Mouse (Mus musculus): Measurements from ENCODE around the gene Rhoa. TPM values are rescaled to one million over a fixed set of nuclear protein-coding genes. Genes with fewer than 3 reads are reported as not detected.
"Not testable (repeated sequence)": the region's sequence is repeated elsewhere in the genome, so short reads cannot be mapped to it uniquely, and the experiment has no call there.

Rhoa gene
- polyA plus RNA-seq, 1 experiment from 2014 or later = 326 TPM

- Histone ChIP-seq H3K36me3 (ENCODE audit: control insufficient read depth, insufficient read depth, low read length) (peaks cover 45% of the 10 kb centered on the region), H3K4me3 (ENCODE audit: low read depth, low read length) (no peak overlapping the region), H3K4me2 (ENCODE audit: low read depth, low read length) (no peak overlapping the region), H3K27me3 (replicated peaks; ENCODE audit: control insufficient read depth, insufficient read depth, low read length) (no peaks in the 10 kb centered on the region), H3K9ac (ENCODE audit: low read depth, low read length) (no peak overlapping the region), H3K27ac (replicated peaks; ENCODE audit: low read depth, low read length) (no peak overlapping the region), H3K9me3 (ENCODE audit: control insufficient read depth, low read length) (no peaks in the 10 kb centered on the region), H3K4me1 (ENCODE audit: control insufficient read depth, insufficient read depth, low read length) (no peaks in the 10 kb centered on the region)
- ATAC-seq (ENCODE audit: low read depth) (no peak), DNase-seq (ENCODE audit: low spot score) (no peak)
- WGBS = 85% methylated on average over 2 of the region's 2 CpGs
Measured at GRCm38 (mm10) chr9:108318462-108318861, 12.5 kb downstream of the Rhoa start.

DNA sequence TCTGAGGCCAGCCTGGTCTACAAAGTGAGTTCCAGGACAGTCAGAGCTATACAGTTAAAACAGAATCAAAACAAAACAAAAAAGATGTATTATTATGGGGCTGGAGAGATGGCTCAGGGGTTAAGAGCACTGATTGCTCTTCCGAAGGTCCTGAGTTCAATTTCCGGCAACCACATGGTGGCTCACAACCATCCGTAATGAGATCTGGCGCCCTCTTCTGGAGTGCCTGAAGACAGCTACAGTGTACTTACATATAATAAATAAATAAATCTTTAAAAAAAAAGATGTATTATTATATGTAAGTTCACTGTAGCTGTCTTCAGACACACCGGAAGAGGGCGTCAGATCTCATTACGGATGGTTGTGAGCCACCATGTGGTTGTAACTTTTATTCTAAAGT, 16.1 kb downstream of the Rhoa start:
- 81% methylated on average over 7 of the region's 7 CpGs for WGBS
- ATAC-seq (ENCODE audit: low read depth); H3K4me1 ChIP-seq (ENCODE audit: control insufficient read depth, insufficient read depth, low read length); H3K4me3 ChIP-seq (ENCODE audit: low read depth, low read length); H3K27me3 ChIP-seq (replicated peaks; ENCODE audit: control insufficient read depth, insufficient read depth, low read length); H3K9me3 ChIP-seq (ENCODE audit: control insufficient read depth, low read length); H3K4me2 ChIP-seq (ENCODE audit: low read depth, low read length); H3K9ac ChIP-seq (ENCODE audit: low read depth, low read length); DNase-seq (ENCODE audit: low spot score); H3K27ac ChIP-seq (replicated peaks; ENCODE audit: low read depth, low read length): not testable (repeated sequence)
- peaks cover 44% of the 10 kb centered on the region for H3K36me3 ChIP-seq (ENCODE audit: control insufficient read depth, insufficient read depth, low read length)

DNA sequence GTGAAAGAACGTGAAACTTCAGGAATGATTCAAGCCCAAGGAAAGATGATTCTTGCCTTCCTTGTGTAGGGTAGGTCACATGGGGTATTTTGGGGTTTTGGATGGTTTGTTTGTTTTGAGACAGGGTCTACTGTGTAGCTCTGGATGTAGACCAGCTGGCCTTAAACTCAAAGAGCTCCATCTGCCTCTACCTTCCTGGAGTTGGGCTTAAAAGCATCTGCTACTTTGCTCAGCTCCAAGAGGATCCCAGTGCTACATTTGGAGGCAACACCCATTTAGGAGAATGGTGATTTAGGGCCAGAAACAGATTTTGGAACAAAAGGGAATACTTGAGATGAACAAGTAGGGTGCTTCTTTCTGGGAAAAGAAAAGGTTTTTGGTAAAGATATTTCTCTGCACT, 18.9 kb downstream of the Rhoa start:
- 97% methylated on average over 1 of the region's 1 CpGs for WGBS

GRCm38 (mm10) chr9:108325811-108326210, 19.9 kb downstream of the Rhoa start:
- H3K27me3 ChIP-seq (replicated peaks; ENCODE audit: control insufficient read depth, insufficient read depth, low read length) = no peaks in the 10 kb centered on the region
- H3K36me3 ChIP-seq (ENCODE audit: control insufficient read depth, insufficient read depth, low read length) = peaks cover 67% of the 10 kb centered on the region
- 98% methylated on average over 2 of the region's 2 CpGs for WGBS
- no peak overlapping the region for H3K4me2 ChIP-seq (ENCODE audit: low read depth, low read length)
- ATAC-seq (ENCODE audit: low read depth) (no peak), DNase-seq (ENCODE audit: low spot score) (no peak)
- no peak overlapping the region for H3K9ac ChIP-seq (ENCODE audit: low read depth, low read length)
- H3K27ac ChIP-seq (replicated peaks; ENCODE audit: low read depth, low read length) = no peak overlapping the region
- no peaks in the 10 kb centered on the region for H3K4me1 ChIP-seq (ENCODE audit: control insufficient read depth, insufficient read depth, low read length)
- no peaks in the 10 kb centered on the region for H3K9me3 ChIP-seq (ENCODE audit: control insufficient read depth, low read length)
- no peak overlapping the region for H3K4me3 ChIP-seq (ENCODE audit: low read depth, low read length)

More for the DNA sequence above, 18.9 kb downstream of the Rhoa start:
- Histone ChIP-seq H3K4me1 (ENCODE audit: control insufficient read depth, insufficient read depth, low read length) (no peaks in the 10 kb centered on the region), H3K27ac (replicated peaks; ENCODE audit: low read depth, low read length) (no peak overlapping the region), H3K36me3 (ENCODE audit: control insufficient read depth, insufficient read depth, low read length) (peaks cover 63% of the 10 kb centered on the region), H3K9ac (ENCODE audit: low read depth, low read length) (no peak overlapping the region), H3K4me2 (ENCODE audit: low read depth, low read length) (no peak overlapping the region), H3K4me3 (ENCODE audit: low read depth, low read length) (no peak overlapping the region), H3K27me3 (replicated peaks; ENCODE audit: control insufficient read depth, insufficient read depth, low read length) (no peaks in the 10 kb centered on the region), H3K9me3 (ENCODE audit: control insufficient read depth, low read length) (no peaks in the 10 kb centered on the region)
- ATAC-seq (ENCODE audit: low read depth) (no peak), DNase-seq (ENCODE audit: low spot score) (no peak)

DNA sequence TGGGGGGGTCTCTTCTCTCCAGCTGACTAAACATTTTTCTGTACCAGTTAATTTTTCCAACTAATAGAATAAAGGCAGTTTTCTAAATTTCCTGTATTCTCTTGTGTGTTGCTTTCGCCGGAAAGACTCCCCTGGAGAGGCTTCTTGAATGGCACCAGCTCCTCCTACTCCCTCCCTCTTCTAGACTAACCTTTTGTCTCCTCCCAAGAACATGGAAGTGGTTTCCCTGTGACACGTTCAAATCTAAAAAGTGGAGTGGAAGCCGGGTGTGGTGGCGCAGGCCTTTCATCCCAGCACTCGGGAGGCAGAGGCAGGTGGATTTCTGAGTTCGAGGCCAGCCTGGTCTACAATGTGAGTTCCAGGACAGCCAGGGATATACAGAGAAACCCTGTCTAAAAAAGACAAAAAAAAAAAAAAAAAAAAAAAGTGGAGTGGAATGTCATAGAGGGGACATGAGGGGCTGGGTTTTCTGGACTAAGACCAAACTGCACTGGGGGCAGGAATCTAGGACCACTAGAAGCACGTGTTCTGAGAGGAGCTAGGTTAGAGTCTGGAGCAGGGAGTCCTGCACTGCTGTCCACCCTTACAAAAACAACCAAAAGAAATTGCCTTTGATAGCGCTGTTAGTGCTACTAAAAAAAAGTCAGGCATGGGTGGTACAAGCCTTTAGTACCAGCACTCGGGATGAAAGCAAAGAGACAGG, 32.1 kb downstream of the Rhoa start:
- Histone ChIP-seq H3K27ac (replicated peaks; ENCODE audit: low read depth, low read length) (peak overlapping the region; percentile 95), H3K27me3 (replicated peaks; ENCODE audit: control insufficient read depth, insufficient read depth, low read length) (no peaks in the 10 kb centered on the region), H3K36me3 (ENCODE audit: control insufficient read depth, insufficient read depth, low read length) (peaks cover 39% of the 10 kb centered on the region), H3K4me2 (ENCODE audit: low read depth, low read length) (peak overlapping the region; percentile 80), H3K4me3 (ENCODE audit: low read depth, low read length) (peak overlapping the region; percentile 81), H3K9ac (ENCODE audit: low read depth, low read length) (0 out of 2 replicates have a peak overlapping the region, but pooled peaks have one; percentile 94), H3K4me1 (ENCODE audit: control insufficient read depth, insufficient read depth, low read length) (peaks cover 10% of the 10 kb centered on the region), H3K9me3 (ENCODE audit: control insufficient read depth, low read length) (no peaks in the 10 kb centered on the region)
- DNase-seq (ENCODE audit: low spot score) (no peak), ATAC-seq (ENCODE audit: low read depth) (no peak)
- 74% methylated on average over 10 of the region's 10 CpGs for WGBS

DNA sequence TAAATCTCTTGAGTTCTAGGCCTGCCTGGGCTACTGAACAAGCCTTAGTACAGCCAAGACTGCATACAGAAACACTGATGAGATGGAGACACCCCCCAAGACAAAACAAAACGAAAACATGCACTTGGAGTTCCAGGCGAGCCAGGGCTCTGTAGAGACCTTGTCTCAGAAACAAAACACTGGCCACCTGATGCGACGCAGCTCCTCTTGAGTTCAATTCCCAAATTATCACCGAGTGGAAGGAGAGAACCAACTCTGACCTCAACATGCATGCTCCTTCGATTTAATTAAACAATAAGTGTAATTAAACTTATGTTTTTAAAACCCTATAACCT, 32.6 kb downstream of the Rhoa start:
- 20% methylated on average over 6 of the region's 6 CpGs for WGBS
- Histone ChIP-seq H3K27me3 (replicated peaks; ENCODE audit: control insufficient read depth, insufficient read depth, low read length) (no peaks in the 10 kb centered on the region), H3K36me3 (ENCODE audit: control insufficient read depth, insufficient read depth, low read length) (peaks cover 36% of the 10 kb centered on the region), H3K4me3 (ENCODE audit: low read depth, low read length) (peak overlapping the region; percentile 81), H3K27ac (replicated peaks; ENCODE audit: low read depth, low read length) (peak overlapping the region; percentile 95), H3K9me3 (ENCODE audit: control insufficient read depth, low read length) (no peaks in the 10 kb centered on the region), H3K4me1 (ENCODE audit: control insufficient read depth, insufficient read depth, low read length) (peaks cover 10% of the 10 kb centered on the region), H3K4me2 (ENCODE audit: low read depth, low read length) (peak overlapping the region; percentile 80), H3K9ac (ENCODE audit: low read depth, low read length) (peak overlapping the region; percentile 94)
- peak; percentile 7; the same call in 1 of the 2 replicates for ATAC-seq (ENCODE audit: low read depth)
- peak; percentile 35 for DNase-seq (ENCODE audit: low spot score)

- 0% methylated on average over 40 of the region's 49 CpGs for WGBS
- H3K9ac ChIP-seq (ENCODE audit: low read depth, low read length) = peak within 1 kb of the TSS; percentile 94
- ATAC-seq (ENCODE audit: low read depth) = peak; percentile 95
- no peaks in the 10 kb centered on the region for H3K27me3 ChIP-seq (replicated peaks; ENCODE audit: control insufficient read depth, insufficient read depth, low read length)
- peak; percentile 99 for DNase-seq (ENCODE audit: low spot score)
- peak within 1 kb of the TSS; percentile 81 for H3K4me3 ChIP-seq (ENCODE audit: low read depth, low read length)
- H3K36me3 ChIP-seq (ENCODE audit: control insufficient read depth, insufficient read depth, low read length) = peaks cover 30% of the 10 kb centered on the region
- peak within 1 kb of the TSS; percentile 95 for H3K27ac ChIP-seq (replicated peaks; ENCODE audit: low read depth, low read length)
- peak within 1 kb of the TSS; percentile 80 for H3K4me2 ChIP-seq (ENCODE audit: low read depth, low read length)
- no peaks in the 10 kb centered on the region for H3K9me3 ChIP-seq (ENCODE audit: control insufficient read depth, low read length)
- H3K4me1 ChIP-seq (ENCODE audit: control insufficient read depth, insufficient read depth, low read length) = peaks cover 10% of the 10 kb centered on the region
Measured at GRCm38 (mm10) chr9:108338886-108339781, 33.2 kb downstream of the Rhoa start, which contains the start of gene Gpx1. Gene Gpx1, plus strand, starts transcription at chr9:108338903.

GRCm38 (mm10) chr9:108339886-108340257, 33.9 kb downstream of the Rhoa start:
- ATAC-seq (ENCODE audit: low read depth) (no peak), DNase-seq (ENCODE audit: low spot score) (no peak)
- peak overlapping the region; percentile 94 for H3K9ac ChIP-seq (ENCODE audit: low read depth, low read length)
- H3K4me2 ChIP-seq (ENCODE audit: low read depth, low read length) = peak overlapping the region; percentile 80
- H3K4me3 ChIP-seq (ENCODE audit: low read depth, low read length) = peak overlapping the region; percentile 81
- no peaks in the 10 kb centered on the region for H3K27me3 ChIP-seq (replicated peaks; ENCODE audit: control insufficient read depth, insufficient read depth, low read length)
- WGBS = 8% methylated on average over 20 of the region's 20 CpGs
- no peaks in the 10 kb centered on the region for H3K9me3 ChIP-seq (ENCODE audit: control insufficient read depth, low read length)
- peak overlapping the region; percentile 95 for H3K27ac ChIP-seq (replicated peaks; ENCODE audit: low read depth, low read length)
- H3K4me1 ChIP-seq (ENCODE audit: control insufficient read depth, insufficient read depth, low read length) = peaks cover 10% of the 10 kb centered on the region
- peaks cover 22% of the 10 kb centered on the region for H3K36me3 ChIP-seq (ENCODE audit: control insufficient read depth, insufficient read depth, low read length)
